ENCODE assay signal across 8 mouse cellular contexts in genomic region chr17:12742151-12742908, GRCm38 (mm10). TPM values are rescaled to one million over a fixed set of nuclear protein-coding genes. Genes with fewer than 3 reads are reported as not detected.
DNase-seq lines count a peak whose midpoint lies in the region; ATAC-seq and TF ChIP-seq lines count a peak whose summit lies in the region.

No protein-coding gene starts in this region.

- H3K9me3 ChIP-seq in kidney, embryonic 14.5 days (ENCODE audit: control insufficient read depth, low read length), result peaks cover 24% of the 10 kb centered on the region
- H3K9me3 ChIP-seq in forebrain, embryonic 15.5 days, result peaks cover 11% of the 10 kb centered on the region
- peaks cover 10% of the 10 kb centered on the region for H3K9me3 ChIP-seq in liver, embryonic 11.5 days (ENCODE audit: control insufficient read depth, low read length)

- no peak overlapping the region for H3K27ac ChIP-seq in kidney, embryonic 14.5 days (ENCODE audit: low read depth, low read length)
- H3K27ac ChIP-seq in bone marrow, adult 2 months (ENCODE audit: control insufficient read depth, insufficient read depth, low read depth, low read length, poor library complexity), result no peak overlapping the region
- no peak overlapping the region for H3K27ac ChIP-seq in forebrain, embryonic 15.5 days (replicated peaks)
- peak overlapping the region; percentile 63; the same call in 1 of the 2 replicates for H3K27ac ChIP-seq in liver, embryonic 11.5 days (ENCODE audit: low read depth, low read length)
- no peak overlapping the region for H3K27ac ChIP-seq in small intestine, adult 2 months (ENCODE audit: insufficient read depth, low read depth, low read length)

- peak overlapping the region; percentile 59 for H3K4me3 ChIP-seq in kidney, embryonic 14.5 days (ENCODE audit: low read length)
- H3K4me3 ChIP-seq in bone marrow, adult 2 months (replicated peaks; ENCODE audit: control insufficient read depth, low read depth, low read length), result peak overlapping the region; percentile 54
- peak overlapping the region; percentile 39 for H3K4me3 ChIP-seq in forebrain, embryonic 15.5 days
- peak overlapping the region; percentile 61 for H3K4me3 ChIP-seq in liver, embryonic 11.5 days (ENCODE audit: low read depth, low read length)
- H3K4me3 ChIP-seq in small intestine, adult 2 months (ENCODE audit: low read depth, low read length), result peak overlapping the region; percentile 95

- H3K9ac ChIP-seq in kidney, embryonic 14.5 days (ENCODE audit: low read depth, low read length), result peak overlapping the region; percentile 57
- H3K9ac ChIP-seq in forebrain, embryonic 15.5 days (replicated peaks), result peak overlapping the region; percentile 48
- H3K9ac ChIP-seq in liver, embryonic 11.5 days (ENCODE audit: low read depth, low read length), result peak overlapping the region; percentile 70

- WGBS in kidney, embryonic 14.5 days, result 55% methylated on average over 38 of the region's 38 CpGs
- 46% methylated on average over 38 of the region's 38 CpGs for WGBS in bone marrow, adult 2 months
- 59% methylated on average over 38 of the region's 38 CpGs for WGBS in forebrain, embryonic 15.5 days
- 54% methylated on average over 38 of the region's 38 CpGs for WGBS in liver, embryonic 11.5 days
- 54% methylated on average over 38 of the region's 38 CpGs for WGBS in small intestine, adult 2 months

- DNase-seq in kidney, adult 11 months, result no peak
- DNase-seq in liver, embryonic 11.5 days (ENCODE audit: low spot score), result no peak
- DNase-seq in layer of hippocampus, postnatal 14 days (ENCODE audit: low spot score in 2 of 2), result no peak
- DNase-seq in urinary bladder, postnatal 14 days (ENCODE audit: low spot score), result no peak

- no peak for TF ChIP-seq POLR2A in bone marrow, adult 2 months (IDR thresholded peaks at IDR 0.05; ENCODE audit: borderline replicate concordance, control insufficient read depth, low read depth, low read length)
- TF ChIP-seq POLR2A in small intestine, adult 2 months (IDR thresholded peaks at IDR 0.05; ENCODE audit: low read depth, low read length), result no peak

- H3K4me1 ChIP-seq in kidney, embryonic 14.5 days (ENCODE audit: control insufficient read depth, insufficient read depth, low read length), result peaks cover 15% of the 10 kb centered on the region
- no peaks in the 10 kb centered on the region; the same call in 1 of the 2 replicates for H3K4me1 ChIP-seq in bone marrow, adult 2 months (ENCODE audit: control insufficient read depth, insufficient read depth, low read length)
- no peaks in the 10 kb centered on the region; the same call in 1 of the 2 replicates for H3K4me1 ChIP-seq in forebrain, embryonic 15.5 days
- peaks cover 37% of the 10 kb centered on the region for H3K4me1 ChIP-seq in liver, embryonic 11.5 days (replicated peaks; ENCODE audit: control insufficient read depth, insufficient read depth, low read length)
- peaks cover 9% of the 10 kb centered on the region; the same call in 1 of the 2 replicates for H3K4me1 ChIP-seq in small intestine, adult 2 months (ENCODE audit: control insufficient read depth, insufficient read depth, insufficient read length, low read length)

- no peak for TF ChIP-seq CTCF in bone marrow, adult 2 months (IDR thresholded peaks at IDR 0.05; ENCODE audit: control insufficient read depth, insufficient read depth, low read length)
- TF ChIP-seq CTCF in small intestine, adult 2 months (IDR thresholded peaks at IDR 0.05; ENCODE audit: extremely low read depth, insufficient read length, insufficient replicate concordance, low read depth, low read length), result no peak

- H3K4me2 ChIP-seq in kidney, embryonic 14.5 days (replicated peaks; ENCODE audit: low read depth, low read length), result peak overlapping the region; percentile 49
- H3K4me2 ChIP-seq in forebrain, embryonic 15.5 days (replicated peaks), result peak overlapping the region; percentile 56
- peak overlapping the region; percentile 66 for H3K4me2 ChIP-seq in liver, embryonic 11.5 days

- peaks cover 68% of the 10 kb centered on the region for H3K36me3 ChIP-seq in kidney, embryonic 14.5 days (ENCODE audit: control insufficient read depth, insufficient read depth, low read length)
- H3K36me3 ChIP-seq in forebrain, embryonic 15.5 days, result peaks cover 47% of the 10 kb centered on the region; the same call in 1 of the 2 replicates
- peaks cover 51% of the 10 kb centered on the region for H3K36me3 ChIP-seq in liver, embryonic 11.5 days (ENCODE audit: control insufficient read depth, insufficient read depth, low read length)
- H3K36me3 ChIP-seq in small intestine, adult 2 months (ENCODE audit: control insufficient read depth, insufficient read depth, low read length), result 0 out of 2 replicates have a peak, but pooled peaks cover 3% of the 10 kb centered on the region

- ATAC-seq in kidney, embryonic 14.5 days (ENCODE audit: low FRiP score, low TSS enrichment), result peak; percentile 25; the same call in 1 of the 2 replicates
- ATAC-seq in forebrain, embryonic 15.5 days (replicated peaks), result peak; percentile 34
- 0 out of 2 replicates have a peak, but pooled peaks have one; percentile 24 for ATAC-seq in liver, embryonic 11.5 days (replicated peaks; ENCODE audit: low FRiP score)

- no peaks in the 10 kb centered on the region for H3K27me3 ChIP-seq in kidney, embryonic 14.5 days (ENCODE audit: control insufficient read depth, insufficient read depth, low read length)
- no peaks in the 10 kb centered on the region for H3K27me3 ChIP-seq in forebrain, embryonic 15.5 days
- H3K27me3 ChIP-seq in liver, embryonic 11.5 days (replicated peaks; ENCODE audit: control insufficient read depth, insufficient read depth, low read length), result no peaks in the 10 kb centered on the region
- no peaks in the 10 kb centered on the region for H3K27me3 ChIP-seq in small intestine, adult 2 months (ENCODE audit: control insufficient read depth, insufficient read depth, low read length)

RNA-seq across cellular contexts. Expression of gene Igf2r, which starts 27.1 kb away (rescaled TPM):
- polyA plus RNA-seq in kidney, embryonic 14.5 days (2014; fragmentation: Nextera tagmentation; extraction: Ambion mirVana), result 20.7 and 37.8 TPM in 2 replicates
- polyA plus RNA-seq in bone marrow, adult 2 months (2011; ENCODE audit: insufficient read depth, insufficient read length, low replicate concordance, missing spikeins), result 2.5 and 8.3 TPM in 2 replicates
- polyA plus RNA-seq in forebrain, embryonic 15.5 days (2015; fragmentation: Nextera tagmentation; extraction: Ambion mirVana), result 10.8 and 11.0 TPM in 2 replicates
- 41.8 and 43.7 TPM in 2 replicates for polyA plus RNA-seq in liver, embryonic 11.5 days (2014; fragmentation: Nextera tagmentation; extraction: Ambion mirVana)
- 8.3 and 19.7 TPM in 2 replicates for polyA plus RNA-seq in small intestine, adult 2 months (2012; rRNA removed)
- 10 to 100 TPM; 28.1 TPM for total RNA-seq in layer of hippocampus, postnatal 14 days (2021)

Comparison
In these comparisons a context has a peak if more than half of its experiments do, and no peak if none do; other contexts are left out.
1. H3K4me3 ChIP-seq: peak in every context shown above with its lines; median percentile 95 in small intestine, adult 2 months; 61 in liver, embryonic 11.5 days; 59 in kidney, embryonic 14.5 days; 54 in bone marrow, adult 2 months; 39 in forebrain, embryonic 15.5 days.